Mouse (Mus musculus): Measurements from ENCODE around the gene Ost4.

The Ost4 gene

GRCm38 (mm10) chr5:30923119-30923518 lies 15.5 kb upstream of the Ost4 start:
- no peak for DNase-seq (ENCODE audit: low read depth, low spot score)

- no peak for DNase-seq (ENCODE audit: low read depth, low spot score)
Observed at GRCm38 (mm10) chr5:30922581-30923041, 15.0 kb upstream of the Ost4 start.

- DNase-seq (ENCODE audit: low read depth, low spot score) = peak; percentile 86
Observed at GRCm38 (mm10) chr5:30921256-30922033, 13.9 kb upstream of the Ost4 start, which contains the start of gene Khk. Khk (plus strand) TSS chr5:30921431.

GRCm38 (mm10) chr5:30920621-30921020 lies 13.0 kb upstream of the Ost4 start:
- DNase-seq (ENCODE audit: low read depth, low spot score) = no peak

- DNase-seq (ENCODE audit: low read depth, low spot score) = no peak
Observed at GRCm38 (mm10) chr5:30919831-30920614, 12.4 kb upstream of the Ost4 start.

- DNase-seq (ENCODE audit: low read depth, low spot score) = no peak
Observed at GRCm38 (mm10) chr5:30918691-30919090, 11.1 kb upstream of the Ost4 start.

GRCm38 (mm10) chr5:30917891-30918670 lies 10.5 kb upstream of the Ost4 start:
- DNase-seq (ENCODE audit: low read depth, low spot score) = no peak

GRCm38 (mm10) chr5:30917348-30917747 lies 9.8 kb upstream of the Ost4 start:
- DNase-seq (ENCODE audit: low read depth, low spot score) = no peak

- DNase-seq (ENCODE audit: low read depth, low spot score) = no peak
Observed at GRCm38 (mm10) chr5:30916841-30917240, 9.3 kb upstream of the Ost4 start.

GRCm38 (mm10) chr5:30915974-30916433 lies 8.4 kb upstream of the Ost4 start:
- peak; percentile 80 for DNase-seq (ENCODE audit: low read depth, low spot score)

GRCm38 (mm10) chr5:30915456-30915855 lies 7.9 kb upstream of the Ost4 start:
- no peak for DNase-seq (ENCODE audit: low read depth, low spot score)

GRCm38 (mm10) chr5:30914849-30915248 lies 7.3 kb upstream of the Ost4 start:
- no peak for DNase-seq (ENCODE audit: low read depth, low spot score)

GRCm38 (mm10) chr5:30914101-30914635 lies 6.6 kb upstream of the Ost4 start:
- DNase-seq (ENCODE audit: low read depth, low spot score) = no peak

- no peak for DNase-seq (ENCODE audit: low read depth, low spot score)
Observed at GRCm38 (mm10) chr5:30913060-30913841, 5.7 kb upstream of the Ost4 start, which contains the start of gene Emilin1. Emilin1 (plus strand) TSS chr5:30913402.

GRCm38 (mm10) chr5:30912156-30912555 lies 4.6 kb upstream of the Ost4 start:
- no peak for DNase-seq (ENCODE audit: low read depth, low spot score)

- DNase-seq (ENCODE audit: low read depth, low spot score) = no peak
Observed at GRCm38 (mm10) chr5:30910481-30910880, 2.9 kb upstream of the Ost4 start.

GRCm38 (mm10) chr5:30909863-30910262 lies 2.3 kb upstream of the Ost4 start:
- DNase-seq (ENCODE audit: low read depth, low spot score) = no peak

GRCm38 (mm10) chr5:30909300-30909659 lies 1.7 kb upstream of the Ost4 start:
- DNase-seq (ENCODE audit: low read depth, low spot score) = no peak

- no peak for DNase-seq (ENCODE audit: low read depth, low spot score)
Observed at GRCm38 (mm10) chr5:30908426-30909299, 1.1 kb upstream of the Ost4 start.

- no peak for DNase-seq (ENCODE audit: low read depth, low spot score)
Observed at GRCm38 (mm10) chr5:30901860-30902259, 5.7 kb downstream of the Ost4 start.

All from retina, adult 2 months (tissue).